Mouse (Mus musculus) E14TG2a.4 (cell line): ENCODE measurements around the gene Slc10a7.
"Not testable (repeated sequence)": the region's sequence is repeated elsewhere in the genome, so short reads cannot be mapped to it uniquely, and the experiment has no call there.

Experiments used
- H3K27me3 ChIP-seq: 2 replicates; pipeline ENCODE4 v1.6.1; 2014; ENCODE audit warnings: low read length, control low read depth; ENCODE audit not compliant: insufficient read depth
- H3K36me3 ChIP-seq: 2 replicates; pipeline ENCODE4 v1.6.1; 2014; ENCODE audit warnings: low read length, control low read depth; ENCODE audit not compliant: insufficient read depth
- H3K4me1 ChIP-seq: replicated peaks from 2 replicates; pipeline ENCODE4 v1.6.1; 2014; ENCODE audit warnings: low read depth, low read length, control low read depth
- H3K4me3 ChIP-seq: replicated peaks from 2 replicates; pipeline ENCODE4 v1.5.1; 2014; ENCODE audit warnings: mild to moderate bottlenecking, low read length
- H3K9me3 ChIP-seq: 2 replicates; pipeline ENCODE4 v1.6.1; 2014; ENCODE audit warnings: low read length, control low read depth
- CTCF ChIP-seq: conservative IDR thresholded peaks from 2 replicates; pipeline ENCODE4 v1.5.1; 2014; ENCODE audit warnings: low read length
- NANOG ChIP-seq: IDR thresholded peaks from 2 replicates; pipeline ENCODE4 v1.6.1; 2014; ENCODE audit warnings: borderline replicate concordance, low read length, mixed read lengths
- POU5F1 ChIP-seq: IDR thresholded peaks from 2 replicates; pipeline ENCODE4 v1.6.1; 2014; ENCODE audit warnings: low read length, borderline replicate concordance

The Slc10a7 gene

DNA sequence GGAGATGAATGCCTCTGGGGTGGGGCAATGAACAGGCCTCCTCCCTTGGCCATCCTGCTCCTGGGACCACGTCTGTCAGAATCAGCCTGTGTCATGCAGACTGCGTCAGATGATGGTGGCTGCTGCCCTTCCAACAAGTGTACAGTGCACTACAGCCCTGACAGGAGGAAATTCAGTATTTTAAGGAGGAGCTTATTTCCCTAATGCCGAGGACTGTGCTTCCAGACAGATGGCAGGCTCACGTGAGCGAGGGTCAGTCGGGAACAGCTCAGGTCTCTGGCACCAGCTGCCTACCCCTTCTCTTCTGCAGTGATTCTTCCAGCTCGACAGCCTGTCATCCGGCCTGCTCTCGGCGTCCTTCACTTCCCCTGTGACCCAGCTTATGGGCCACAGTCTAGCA, 181.6 kb downstream of the Slc10a7 start:
- H3K27me3 ChIP-seq = no peaks in the 10 kb centered on the region
- TF ChIP-seq NANOG = no peak
- no peak for TF ChIP-seq CTCF
- TF ChIP-seq POU5F1 = no peak
- H3K9me3 ChIP-seq = no peaks in the 10 kb centered on the region

GRCm38 (mm10) chr8:78698331-78698741, 189.2 kb downstream of the Slc10a7 start:
- Histone ChIP-seq H3K9me3 (no peaks in the 10 kb centered on the region), H3K4me3 (no peak overlapping the region), H3K27me3 (no peaks in the 10 kb centered on the region), H3K4me1 (peaks cover 13% of the 10 kb centered on the region), H3K36me3 (peaks cover 51% of the 10 kb centered on the region)
- no peak for TF ChIP-seq POU5F1
- TF ChIP-seq NANOG = no peak
- no peak for TF ChIP-seq CTCF

More for the DNA sequence above, 181.6 kb downstream of the Slc10a7 start:
- no peaks in the 10 kb centered on the region; the same call in 1 of the 2 replicates for H3K4me1 ChIP-seq
- peaks cover 49% of the 10 kb centered on the region for H3K36me3 ChIP-seq
- H3K4me3 ChIP-seq = no peak overlapping the region

DNA sequence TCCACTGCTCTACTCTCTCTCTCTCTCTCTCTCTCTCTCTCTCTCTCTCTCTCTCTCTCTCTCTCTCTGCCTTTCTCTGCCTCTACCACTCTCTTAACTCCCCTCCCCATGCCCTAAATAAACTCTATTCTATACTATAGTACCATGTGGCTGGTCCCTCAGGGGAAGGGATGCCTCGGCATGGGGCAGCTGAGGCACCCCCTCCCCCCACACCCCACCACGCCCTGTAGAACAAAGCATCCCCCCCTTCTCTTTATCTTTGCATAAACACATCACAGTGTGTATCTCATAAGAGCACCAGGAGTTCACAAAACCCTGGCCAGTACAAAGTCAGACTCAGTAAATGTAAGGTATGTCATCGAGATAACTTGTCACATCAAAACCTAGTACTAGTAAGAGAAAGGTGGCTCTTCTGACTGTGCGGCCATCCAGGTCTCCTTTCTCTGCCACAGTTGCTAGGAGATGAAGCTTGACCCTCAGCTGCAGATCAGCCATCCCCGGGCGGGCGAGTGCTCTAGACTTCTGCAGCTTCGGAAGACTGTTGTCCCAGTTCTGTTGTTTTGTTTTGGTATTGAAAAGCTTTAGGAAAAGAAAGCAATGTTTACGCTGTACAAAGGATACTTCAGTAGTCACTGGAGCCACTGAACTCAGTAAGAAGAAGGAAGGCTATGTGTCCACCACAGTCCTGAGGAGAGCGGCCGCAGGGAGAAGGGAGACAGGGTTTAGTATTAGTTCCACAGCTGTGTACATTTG, 194.1 kb downstream of the Slc10a7 start:
- H3K27me3 ChIP-seq = no peaks in the 10 kb centered on the region
- no peak overlapping the region for H3K4me3 ChIP-seq
- H3K9me3 ChIP-seq = no peaks in the 10 kb centered on the region
- TF ChIP-seq CTCF (no peak), NANOG (no peak), POU5F1 (no peak)
- H3K36me3 ChIP-seq = peaks cover 76% of the 10 kb centered on the region
- peaks cover 39% of the 10 kb centered on the region for H3K4me1 ChIP-seq

- no peaks in the 10 kb centered on the region for H3K9me3 ChIP-seq
- TF ChIP-seq NANOG = no peak
- TF ChIP-seq POU5F1 = no peak
- TF ChIP-seq CTCF = no peak
- peaks cover 49% of the 10 kb centered on the region for H3K4me1 ChIP-seq
- H3K27me3 ChIP-seq = no peaks in the 10 kb centered on the region
- no peak overlapping the region for H3K4me3 ChIP-seq
- H3K36me3 ChIP-seq = peaks cover 61% of the 10 kb centered on the region
Observed at GRCm38 (mm10) chr8:78705980-78706379, 196.8 kb downstream of the Slc10a7 start.

DNA sequence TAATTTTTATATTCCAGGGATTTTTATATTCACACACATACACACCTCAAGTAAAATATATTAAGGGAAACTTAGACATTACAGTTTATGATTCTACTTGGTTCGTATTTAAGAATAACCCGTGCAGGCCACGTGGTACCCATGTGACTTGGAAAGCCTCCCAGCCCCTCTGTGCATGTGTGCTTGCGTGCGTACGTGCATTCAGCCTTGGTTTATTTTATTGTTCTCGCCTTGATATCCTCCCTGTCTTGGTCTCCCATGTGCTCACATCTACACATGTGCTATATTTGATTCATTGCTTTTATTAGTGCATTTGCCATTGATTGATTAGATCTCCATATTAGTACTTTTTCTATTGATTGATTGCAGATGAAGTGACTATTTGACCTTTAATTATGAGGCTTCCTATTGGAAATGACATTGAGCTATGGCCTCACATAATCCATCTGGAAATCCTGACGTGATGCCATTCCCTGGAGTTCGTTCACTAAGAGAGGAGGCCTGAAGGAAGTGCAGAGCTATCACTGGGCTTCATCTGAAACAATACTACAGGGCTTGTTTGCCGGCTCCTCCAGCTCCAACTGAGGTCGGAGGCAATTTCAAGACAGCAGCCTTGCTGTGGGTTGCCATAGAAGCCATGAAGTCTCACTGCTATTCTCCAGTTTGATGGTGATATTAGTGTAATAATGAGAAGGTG, 200.9 kb downstream of the Slc10a7 start:
- no peaks in the 10 kb centered on the region for H3K9me3 ChIP-seq
- H3K36me3 ChIP-seq = peaks cover 39% of the 10 kb centered on the region
- H3K4me3 ChIP-seq = no peak overlapping the region
- H3K4me1 ChIP-seq = peaks cover 34% of the 10 kb centered on the region
- no peaks in the 10 kb centered on the region for H3K27me3 ChIP-seq
- TF ChIP-seq NANOG (no peak), CTCF (no peak), POU5F1 (no peak)

DNA sequence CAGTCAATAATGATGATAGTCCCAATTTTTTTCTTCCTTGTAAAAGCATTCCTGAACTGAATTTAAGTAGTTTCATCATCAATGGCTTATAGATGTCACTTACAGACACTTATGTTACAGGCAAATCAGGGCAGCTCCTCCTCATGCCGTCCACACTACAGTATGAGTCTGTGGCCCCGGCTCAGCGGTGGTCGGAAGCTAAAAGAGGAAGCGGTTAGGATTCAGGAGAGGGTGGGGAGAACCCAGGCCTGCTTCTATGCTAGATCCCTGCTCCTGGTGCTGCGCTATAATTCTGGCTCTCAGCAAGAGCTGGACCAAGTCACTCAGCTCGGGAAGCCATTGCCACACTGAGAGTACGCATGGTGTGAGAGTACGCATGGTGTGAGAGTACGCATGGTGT, 201.8 kb downstream of the Slc10a7 start:
- Histone ChIP-seq H3K36me3 (peaks cover 31% of the 10 kb centered on the region), H3K4me3 (no peak overlapping the region)

DNA sequence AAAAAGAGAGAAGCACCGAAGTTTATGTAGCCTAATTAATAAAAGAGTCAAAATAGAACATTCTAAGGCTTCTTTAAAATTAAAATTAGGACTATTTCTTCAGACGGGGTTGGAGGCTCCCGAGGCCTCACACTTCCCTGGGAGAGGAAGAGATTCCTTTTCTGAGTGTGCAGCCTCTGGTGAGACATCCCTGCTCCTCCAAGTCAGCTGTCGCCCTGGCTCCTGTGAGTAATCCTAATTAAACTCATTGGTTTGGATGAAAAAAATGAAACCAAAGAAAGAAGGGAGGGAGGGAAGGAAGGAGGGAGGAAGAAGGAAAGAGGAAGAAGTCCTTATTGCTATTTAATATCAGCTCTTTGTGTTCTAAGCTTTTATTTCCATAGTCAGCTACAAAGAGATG, 205.7 kb downstream of the Slc10a7 start:
- TF ChIP-seq CTCF = no peak
- TF ChIP-seq NANOG = no peak
- no peak for TF ChIP-seq POU5F1
- Histone ChIP-seq H3K4me1 (peaks cover 34% of the 10 kb centered on the region), H3K4me3 (no peak overlapping the region), H3K9me3 (0 out of 2 replicates have a peak, but pooled peaks cover 4% of the 10 kb centered on the region), H3K27me3 (no peaks in the 10 kb centered on the region), H3K36me3 (peaks cover 25% of the 10 kb centered on the region)

More for the DNA sequence above, 201.8 kb downstream of the Slc10a7 start:
- Histone ChIP-seq H3K27me3 (no peaks in the 10 kb centered on the region), H3K4me1 (peaks cover 26% of the 10 kb centered on the region), H3K9me3 (no peaks in the 10 kb centered on the region)
- TF ChIP-seq NANOG (no peak), CTCF (no peak), POU5F1 (no peak)

DNA sequence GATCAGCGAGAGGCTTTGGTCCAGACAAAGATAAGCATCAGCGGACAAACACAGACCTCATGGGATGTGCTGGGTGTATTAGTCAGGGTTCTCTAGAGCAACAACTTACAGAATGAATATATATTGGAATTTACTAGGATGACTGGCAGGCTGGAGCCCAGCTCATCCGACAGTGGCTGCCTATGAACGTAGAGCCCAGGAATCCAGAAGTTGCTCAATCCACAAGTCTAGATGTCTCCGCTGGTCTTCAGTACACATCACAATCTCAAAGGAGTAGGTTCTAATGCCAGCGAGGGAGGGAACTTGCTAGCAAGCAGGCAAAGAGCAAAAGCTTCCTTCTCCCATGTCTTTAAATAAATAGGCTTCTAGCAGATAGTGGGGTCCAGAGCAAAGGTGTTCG, 207.4 kb downstream of the Slc10a7 start:
- H3K36me3 ChIP-seq = peaks cover 25% of the 10 kb centered on the region
- H3K27me3 ChIP-seq = no peaks in the 10 kb centered on the region
- TF ChIP-seq POU5F1 (no peak), CTCF (no peak), NANOG (no peak)
- 0 out of 2 replicates have a peak, but pooled peaks cover 4% of the 10 kb centered on the region for H3K9me3 ChIP-seq
- peaks cover 35% of the 10 kb centered on the region for H3K4me1 ChIP-seq
- no peak overlapping the region for H3K4me3 ChIP-seq

DNA sequence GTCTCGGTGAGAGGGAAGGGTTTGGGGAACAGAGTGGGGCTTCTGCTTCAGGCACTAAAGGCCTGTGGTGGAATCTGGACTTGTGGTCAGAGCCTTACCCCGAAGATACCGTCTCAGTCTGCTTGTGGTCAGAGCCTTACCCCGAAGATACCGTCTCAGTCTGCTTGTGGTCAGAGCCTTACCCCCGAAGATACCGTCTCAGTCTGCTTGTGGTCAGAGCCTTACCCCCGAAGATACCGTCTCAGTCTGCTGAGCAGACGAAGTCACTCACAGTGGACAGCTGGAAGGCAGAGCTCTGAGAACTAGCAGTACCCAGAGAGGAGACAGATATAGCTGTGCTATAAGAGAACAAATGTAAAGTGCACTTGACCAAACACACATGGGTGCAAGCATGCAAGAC, 208.0 kb downstream of the Slc10a7 start:
- H3K27me3 ChIP-seq = not testable (repeated sequence)

More for the DNA sequence above, 208.0 kb downstream of the Slc10a7 start:
- peaks cover 40% of the 10 kb centered on the region for H3K4me1 ChIP-seq
- peaks cover 25% of the 10 kb centered on the region for H3K36me3 ChIP-seq
- not testable (repeated sequence) for H3K9me3 ChIP-seq, H3K4me3 ChIP-seq
